Mouse (Mus musculus): ENCODE results near the gene Mfsd14a. TPM values are rescaled to one million over a fixed set of nuclear protein-coding genes. Genes with fewer than 3 reads are reported as not detected.

Mfsd14a gene
- total RNA-seq, 4 experiments from 2014 or later: 7.2 to 11.9 (median 9.3) TPM

GRCm38 (mm10) chr3:116653278-116653945 lies 9.1 kb downstream of the Mfsd14a start:
- no peak for DNase-seq (ENCODE audit: low spot score in 2 of 2)

GRCm38 (mm10) chr3:116652033-116652446 lies 10.4 kb downstream of the Mfsd14a start:
- DNase-seq (ENCODE audit: low spot score in 2 of 2): no peak

DNA sequence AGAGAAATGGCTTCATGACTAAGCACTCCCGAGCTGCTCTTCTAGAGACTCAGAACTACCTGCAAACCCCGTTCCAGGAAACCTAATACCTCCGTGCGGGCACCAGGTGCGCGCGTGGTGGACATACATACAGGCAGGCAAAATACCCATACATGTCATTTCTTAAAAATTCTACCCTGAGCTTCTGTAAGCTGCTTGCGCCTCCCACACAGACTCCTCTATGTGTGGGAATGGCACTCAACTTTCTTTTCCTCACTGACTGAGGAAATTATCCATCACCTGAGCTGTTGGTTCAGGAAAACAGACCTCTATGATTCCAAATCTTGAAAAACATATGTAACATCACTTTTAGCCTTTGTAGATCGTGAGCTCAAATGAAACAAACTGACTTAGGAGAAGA lies 11.8 kb downstream of the Mfsd14a start:
- DNase-seq (ENCODE audit: low spot score in 2 of 2): no peak

- DNase-seq (ENCODE audit: low spot score in 2 of 2): no peak
Measured at GRCm38 (mm10) chr3:116648805-116649204, 13.7 kb downstream of the Mfsd14a start.

- no peak for DNase-seq (ENCODE audit: low spot score in 2 of 2)
Measured at GRCm38 (mm10) chr3:116646387-116646786, 16.1 kb downstream of the Mfsd14a start.

DNA sequence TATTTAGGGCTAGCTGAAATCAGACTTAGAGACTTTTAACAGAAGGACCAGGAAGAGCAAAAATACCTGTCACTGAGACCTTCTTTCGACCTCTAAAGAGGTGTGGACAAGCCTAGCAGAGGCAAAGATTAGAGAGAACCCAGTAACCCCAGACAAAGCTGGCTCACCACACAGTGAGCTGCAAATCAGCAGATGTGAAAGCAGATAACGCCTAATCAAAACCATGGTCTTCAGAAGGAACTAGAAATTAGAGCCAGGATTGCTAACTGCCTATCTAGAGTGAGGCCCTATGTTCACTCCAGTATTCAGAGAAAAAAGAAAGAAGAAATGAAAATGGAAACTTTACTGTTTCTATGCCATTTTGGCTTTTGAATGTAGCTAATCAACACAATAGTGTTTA lies 20.1 kb downstream of the Mfsd14a start:
- no peak for DNase-seq (ENCODE audit: low spot score in 2 of 2)

- no peak for DNase-seq (ENCODE audit: low spot score in 2 of 2)
Measured at GRCm38 (mm10) chr3:116641811-116642371, 20.6 kb downstream of the Mfsd14a start.

DNA sequence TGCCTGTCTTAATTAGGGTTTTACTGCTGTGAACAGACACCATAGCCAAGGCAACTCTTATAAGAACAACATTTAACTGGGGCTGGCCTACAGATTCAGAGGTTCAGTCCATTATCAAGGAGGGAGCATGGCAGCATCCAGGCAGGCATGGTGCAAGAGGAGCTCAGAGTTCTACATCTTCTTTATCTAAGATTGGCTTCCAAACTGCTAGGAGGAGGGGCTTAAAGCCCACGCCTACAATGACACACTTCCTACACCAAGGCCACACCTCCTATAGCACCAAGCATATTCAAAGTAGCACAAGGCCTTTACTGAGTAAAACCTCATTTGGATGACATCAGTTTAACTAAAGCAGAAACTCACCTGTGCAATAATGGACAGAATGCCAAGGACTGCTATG lies 22.5 kb downstream of the Mfsd14a start:
- no peak for DNase-seq (ENCODE audit: low spot score in 2 of 2)

DNA sequence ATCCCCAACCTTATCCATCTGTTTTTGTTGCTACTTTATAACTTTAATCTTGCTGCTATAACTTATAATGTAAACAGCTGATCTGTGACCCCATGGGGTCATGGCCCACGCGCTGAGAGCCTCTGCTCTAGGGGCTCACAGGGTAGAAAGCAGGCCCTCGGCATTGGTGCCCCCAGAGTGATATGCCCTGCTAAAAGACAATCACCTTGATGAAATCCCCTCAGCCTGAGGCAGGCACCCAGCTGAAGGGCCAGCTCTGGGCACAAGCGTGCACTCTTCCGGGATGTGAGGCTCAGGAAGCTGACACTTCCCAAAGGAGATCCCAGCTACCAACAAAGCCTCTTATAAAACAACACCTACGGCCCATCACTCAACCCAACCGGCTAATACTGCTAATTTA lies 23.9 kb downstream of the Mfsd14a start:
- DNase-seq (ENCODE audit: low spot score in 2 of 2): no peak

DNA sequence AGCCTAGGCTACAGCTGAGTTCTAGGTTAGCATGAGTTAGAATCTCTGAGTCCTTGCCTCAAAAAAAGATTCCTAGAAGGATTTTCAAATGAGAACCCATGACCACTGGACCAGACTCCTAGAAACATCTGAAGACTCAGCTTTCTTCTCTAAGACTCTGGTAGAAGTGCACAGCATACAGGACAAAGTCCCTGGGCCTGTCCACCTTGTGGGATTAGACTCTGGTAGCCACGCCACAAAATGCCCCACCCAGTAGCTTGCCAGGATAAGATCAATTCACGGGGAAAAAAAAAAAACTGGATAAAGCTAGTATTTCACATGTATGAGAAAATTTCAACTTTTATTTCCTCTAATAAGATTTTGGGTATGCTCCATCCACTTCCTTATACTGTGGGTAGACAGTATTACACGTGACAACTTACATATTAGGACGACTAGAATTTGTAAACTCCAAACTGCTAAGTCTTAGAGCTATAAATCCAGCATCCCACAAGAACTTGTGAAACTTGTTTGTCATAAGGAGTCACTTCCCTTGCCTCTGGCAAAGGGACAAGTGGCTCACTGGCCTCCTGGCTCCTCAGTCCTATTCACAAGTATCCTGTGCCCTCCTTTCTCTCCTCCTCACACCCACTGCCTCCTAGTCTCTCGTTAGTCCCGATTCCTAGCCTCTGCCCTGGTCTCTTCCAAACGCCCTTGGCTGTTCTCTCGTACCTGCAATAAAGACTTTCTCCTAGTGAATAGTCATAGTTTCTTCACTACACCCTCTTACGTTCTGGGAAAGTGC lies 24.6 kb downstream of the Mfsd14a start:
- DNase-seq (ENCODE audit: low spot score in 2 of 2): no peak

GRCm38 (mm10) chr3:116635799-116636198 lies 26.7 kb downstream of the Mfsd14a start:
- no peak for DNase-seq (ENCODE audit: low spot score in 2 of 2)

- no peak for DNase-seq (ENCODE audit: low spot score in 2 of 2)
Measured at GRCm38 (mm10) chr3:116634853-116635252, 27.6 kb downstream of the Mfsd14a start.

DNA sequence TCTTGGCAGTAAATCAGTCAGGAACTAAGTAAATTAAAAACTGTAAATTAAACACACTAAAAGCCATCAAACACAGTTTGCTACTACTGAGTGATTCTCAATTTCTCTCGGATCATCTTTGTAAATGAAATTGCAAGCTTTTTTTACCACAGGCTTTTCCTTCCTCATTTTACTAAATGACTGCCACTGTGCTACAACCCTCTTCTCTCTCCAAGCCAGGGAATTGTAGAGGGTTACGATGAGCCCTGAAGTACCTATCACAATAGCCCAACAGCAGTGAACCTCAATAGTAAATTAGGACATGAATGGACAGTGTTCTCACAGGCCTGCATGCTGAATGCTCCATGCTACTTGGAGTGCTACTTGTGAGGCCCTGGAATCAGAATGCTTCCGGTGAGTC lies 28.4 kb downstream of the Mfsd14a start:
- no peak for DNase-seq (ENCODE audit: low spot score in 2 of 2)

DNA sequence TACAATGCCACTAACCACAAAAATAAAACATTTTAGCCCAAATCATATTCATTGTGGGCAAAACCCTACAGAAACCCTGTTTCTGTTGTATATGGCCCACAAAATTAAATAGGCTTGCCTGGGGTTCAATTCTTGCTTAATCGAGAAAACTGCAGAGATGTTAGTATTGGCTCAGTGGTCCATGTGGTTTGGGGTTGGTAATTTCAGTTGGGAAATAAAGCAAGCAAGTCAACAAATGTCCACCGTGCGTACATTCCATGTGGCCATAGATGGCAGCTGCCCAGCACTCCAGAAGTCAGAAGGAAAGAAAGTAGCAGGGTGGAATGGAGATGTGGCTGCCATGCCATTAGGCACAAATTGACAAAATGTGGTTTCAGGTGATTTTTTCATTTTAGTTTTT lies 29.5 kb downstream of the Mfsd14a start:
- DNase-seq (ENCODE audit: low spot score in 2 of 2): no peak

DNA sequence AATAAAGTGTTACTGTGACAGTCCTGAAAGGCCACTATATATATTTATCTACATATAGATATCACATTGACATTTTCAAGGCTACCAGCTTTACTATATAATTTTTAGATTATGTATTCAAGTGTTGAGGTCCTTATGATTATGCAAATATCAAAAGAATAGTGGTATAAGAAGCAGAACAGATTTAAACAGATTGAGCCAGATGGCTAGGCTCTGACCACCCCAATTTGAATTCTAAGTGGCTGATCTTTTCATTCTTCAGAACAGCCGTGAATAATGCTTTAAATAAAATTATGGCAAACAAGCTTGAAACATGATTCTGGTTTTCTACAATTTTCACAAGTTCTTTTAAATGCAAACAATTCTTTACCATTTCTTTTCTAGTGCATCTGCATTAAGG lies 31.0 kb downstream of the Mfsd14a start:
- DNase-seq (ENCODE audit: low spot score in 2 of 2): no peak

GRCm38 (mm10) chr3:116622641-116623040 lies 39.8 kb downstream of the Mfsd14a start:
- DNase-seq (ENCODE audit: low spot score in 2 of 2): no peak

- no peak for DNase-seq (ENCODE audit: low spot score in 2 of 2)
Measured at GRCm38 (mm10) chr3:116620636-116621370, 41.7 kb downstream of the Mfsd14a start.

- no peak for DNase-seq (ENCODE audit: low spot score in 2 of 2)
Measured at GRCm38 (mm10) chr3:116618855-116619254, 43.6 kb downstream of the Mfsd14a start.

DNA sequence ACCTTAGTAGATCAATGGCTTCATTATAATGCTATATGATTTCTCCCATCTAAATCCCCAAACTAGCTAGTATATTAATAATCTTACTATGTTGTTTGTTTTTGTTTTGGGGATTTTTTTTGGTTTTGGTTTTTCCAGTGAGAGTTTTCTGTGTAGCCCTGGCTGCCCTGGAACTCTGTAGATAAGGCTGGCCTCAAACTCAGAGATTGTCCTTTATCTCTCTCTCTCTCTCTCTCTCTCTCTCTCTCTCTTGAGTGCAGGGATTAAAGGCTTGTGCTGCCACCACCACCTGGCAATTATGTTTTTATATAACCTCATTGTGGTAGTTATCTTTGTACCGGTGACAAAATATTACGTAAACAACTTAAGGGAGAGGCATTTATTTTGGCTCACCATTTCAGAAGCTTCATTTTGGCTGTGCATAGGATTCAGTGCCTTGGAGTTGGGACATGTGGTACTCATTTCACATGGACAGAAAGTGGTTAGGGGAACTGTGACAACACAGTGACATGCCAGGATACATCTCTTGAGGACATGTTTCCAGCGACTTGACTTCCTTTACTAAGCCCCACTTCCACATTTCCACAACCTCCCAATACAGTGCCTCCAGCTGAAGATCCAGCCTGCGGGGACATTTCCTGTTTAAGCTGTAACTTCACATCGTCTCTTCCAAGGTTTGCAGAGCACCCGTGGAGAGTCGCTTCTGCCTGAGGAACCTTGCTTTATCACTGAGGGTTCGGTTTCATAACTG lies 47.0 kb downstream of the Mfsd14a start:
- no peak for DNase-seq (ENCODE audit: low spot score in 2 of 2)

- no peak for DNase-seq (ENCODE audit: low spot score in 2 of 2)
Measured at GRCm38 (mm10) chr3:116614295-116614892, 48.1 kb downstream of the Mfsd14a start, which contains the start of gene Trmt13. Gene Trmt13, minus strand, starts transcription at chr3:116614587.

DNA sequence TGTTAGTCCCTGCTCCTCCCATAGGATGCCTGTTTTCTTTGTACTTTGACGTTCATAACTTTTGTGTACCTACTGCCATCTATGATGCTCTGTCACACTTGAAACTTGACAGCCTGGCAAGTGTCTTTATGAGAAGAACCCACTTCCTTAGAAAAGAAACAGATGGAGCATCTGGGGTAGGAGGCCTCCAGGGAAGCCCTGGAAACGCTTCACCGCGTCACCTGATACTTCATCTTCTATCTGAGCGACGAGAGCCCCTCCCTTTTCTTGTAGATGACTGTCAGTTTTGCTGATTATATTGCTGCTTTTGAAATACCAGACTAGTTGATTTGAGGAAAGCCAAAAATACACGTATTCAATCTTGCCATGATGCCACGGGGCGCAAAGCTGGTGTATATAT lies 57.9 kb downstream of the Mfsd14a start:
- DNase-seq (ENCODE audit: low spot score in 2 of 2): no peak
